Mouse (Mus musculus) heart, postnatal 0 days (tissue): ENCODE data around the gene D2hgdh.

ENCODE experiments used
- CTCF ChIP-seq: IDR thresholded peaks from 2 replicates; pipeline ENCODE4 v1.5.1; 2016; ENCODE audit warnings: antibody characterized with exemption, control low read depth, low read depth
- EP300 ChIP-seq: IDR thresholded peaks from 2 replicates; pipeline ENCODE4 v1.6.1; 2016; ENCODE audit warnings: antibody characterized with exemption, low read depth

DNA sequence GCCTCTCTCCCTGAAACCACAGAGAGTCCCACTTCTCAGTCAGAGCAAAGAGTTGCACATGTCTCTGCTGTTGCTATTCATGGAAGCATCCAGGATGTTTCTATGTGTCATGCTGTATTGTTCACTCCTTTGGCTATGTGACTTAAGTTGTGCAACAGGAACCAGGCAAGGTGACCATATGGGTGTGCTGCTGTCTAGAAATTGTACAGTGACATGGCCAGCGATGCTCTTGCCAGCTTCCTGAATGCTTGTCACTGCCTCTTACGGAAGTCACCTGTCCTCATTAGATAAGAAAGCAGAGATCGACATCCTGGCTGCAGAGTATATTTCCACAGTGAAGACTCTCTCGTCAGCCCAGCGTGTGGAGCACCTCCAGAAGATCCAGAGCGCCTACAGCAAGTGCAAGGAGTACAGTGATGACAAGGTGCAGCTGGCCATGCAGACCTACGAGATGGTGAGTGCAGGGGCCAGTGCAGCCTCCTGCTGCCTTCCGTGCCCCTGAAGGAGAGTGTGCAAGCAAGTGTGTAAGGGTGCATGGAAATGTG lies 13.1 kb upstream of the D2hgdh start:
- no peak for TF ChIP-seq CTCF
- no peak for TF ChIP-seq EP300
